Comparison of ENCODE assay signal across 8 mouse cellular contexts in the genomic region with DNA sequence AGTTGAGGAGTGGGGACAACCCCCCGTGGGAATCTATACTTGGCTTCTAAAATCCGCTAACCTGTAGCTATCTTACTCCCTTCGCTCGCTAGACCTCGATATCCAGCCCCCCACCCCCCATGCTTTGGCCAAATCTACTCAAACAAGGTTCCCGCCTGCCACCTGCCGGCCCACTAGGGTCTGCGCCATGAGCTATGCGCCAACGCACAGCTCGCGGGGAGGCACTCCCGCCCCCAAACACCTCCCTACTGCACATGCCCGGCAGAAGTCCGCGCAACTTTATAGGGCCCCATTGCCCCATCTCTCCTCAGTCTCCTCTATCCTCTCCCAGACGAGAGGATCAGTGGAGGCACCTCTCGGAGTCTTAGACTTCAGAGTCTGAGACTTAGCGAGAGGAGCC. TPM values are rescaled to one million over a fixed set of nuclear protein-coding genes. Genes with fewer than 3 reads are reported as not detected.
DNase-seq lines count a peak whose midpoint lies in the region; ATAC-seq lines count a peak whose summit lies in the region.

A gene (plus strand): TSS at position 310 of the 400 bp plus-strand sequence.

- H3K27ac ChIP-seq in brown adipose tissue, adult 24 weeks (replicated peaks; ENCODE audit: low read depth, low read length): no peak within 1 kb of the TSS
- H3K27ac ChIP-seq in hindbrain, embryonic 16.5 days (ENCODE audit: low read depth, low read length): no peak within 1 kb of the TSS
- H3K27ac ChIP-seq in limb, embryonic 12.5 days: no peak within 1 kb of the TSS
- no peak within 1 kb of the TSS for H3K27ac ChIP-seq in midbrain, embryonic 11.5 days (ENCODE audit: low read depth, low read length)

- H3K9me3 ChIP-seq in hindbrain, embryonic 16.5 days (ENCODE audit: control insufficient read depth, low read length): peaks cover 22% of the 10 kb centered on the region
- peaks cover 33% of the 10 kb centered on the region for H3K9me3 ChIP-seq in limb, embryonic 12.5 days
- H3K9me3 ChIP-seq in midbrain, embryonic 11.5 days (ENCODE audit: control insufficient read depth, low read length): peaks cover 19% of the 10 kb centered on the region; the same call in 1 of the 2 replicates

- peaks cover 35% of the 10 kb centered on the region for H3K36me3 ChIP-seq in hindbrain, embryonic 16.5 days (ENCODE audit: control insufficient read depth, insufficient read depth, low read length)
- H3K36me3 ChIP-seq in limb, embryonic 12.5 days: peaks cover 93% of the 10 kb centered on the region
- H3K36me3 ChIP-seq in midbrain, embryonic 11.5 days (ENCODE audit: control insufficient read depth, insufficient read depth, low read length): peaks cover 46% of the 10 kb centered on the region

- no peak within 1 kb of the TSS for H3K9ac ChIP-seq in hindbrain, embryonic 16.5 days (ENCODE audit: low read depth, low read length)
- H3K9ac ChIP-seq in limb, embryonic 12.5 days (replicated peaks): 0 out of 2 replicates have a peak within 1 kb of the TSS, but pooled peaks have one; percentile 5
- no peak within 1 kb of the TSS for H3K9ac ChIP-seq in midbrain, embryonic 11.5 days (ENCODE audit: low read length)

- H3K4me1 ChIP-seq in brown adipose tissue, adult 24 weeks (ENCODE audit: control insufficient read depth, insufficient read depth, insufficient read length, low read length): no peaks in the 10 kb centered on the region
- H3K4me1 ChIP-seq in hindbrain, embryonic 16.5 days (ENCODE audit: control insufficient read depth, insufficient read depth, low read depth, low read length): peaks cover 11% of the 10 kb centered on the region
- peaks cover 4% of the 10 kb centered on the region; the same call in 1 of the 2 replicates for H3K4me1 ChIP-seq in limb, embryonic 12.5 days (replicated peaks)
- H3K4me1 ChIP-seq in midbrain, embryonic 11.5 days (ENCODE audit: control insufficient read depth, insufficient read depth, low read length): peaks cover 2% of the 10 kb centered on the region; the same call in 1 of the 2 replicates

- ATAC-seq in hindbrain, embryonic 16.5 days: peak; percentile 66
- peak; percentile 42; the same call in 1 of the 2 replicates for ATAC-seq in limb, embryonic 12.5 days (ENCODE audit: insufficient number of reproducible peaks, insufficient read depth, low FRiP score, low TSS enrichment, low read depth)
- peak; percentile 66 for ATAC-seq in midbrain, embryonic 11.5 days (ENCODE audit: low FRiP score)

- 47% methylated on average over 19 of the region's 19 CpGs for WGBS in hindbrain, embryonic 16.5 days
- 51% methylated on average over 19 of the region's 19 CpGs for WGBS in limb, embryonic 12.5 days
- WGBS in midbrain, embryonic 11.5 days: 40% methylated on average over 19 of the region's 19 CpGs

- H3K27me3 ChIP-seq in hindbrain, embryonic 16.5 days (replicated peaks; ENCODE audit: control insufficient read depth, insufficient read depth, low read length): peaks cover 29% of the 10 kb centered on the region
- peaks cover 68% of the 10 kb centered on the region for H3K27me3 ChIP-seq in limb, embryonic 12.5 days
- peaks cover 38% of the 10 kb centered on the region for H3K27me3 ChIP-seq in midbrain, embryonic 11.5 days (ENCODE audit: control insufficient read depth, insufficient read depth, low read length)

- H3K4me2 ChIP-seq in hindbrain, embryonic 16.5 days (ENCODE audit: low read length): peak within 1 kb of the TSS; percentile 54
- H3K4me2 ChIP-seq in limb, embryonic 12.5 days: peak within 1 kb of the TSS; percentile 58
- H3K4me2 ChIP-seq in midbrain, embryonic 11.5 days: peak within 1 kb of the TSS; percentile 47

- peak in 1 of 2 experiments; percentile 50 for DNase-seq in frontal cortex, adult 2 months (ENCODE audit: extremely low spot score in 1 of 2, low spot score in 1 of 2)
- no peak for DNase-seq in frontal cortex, postnatal 36 days (ENCODE audit: low spot score in 2 of 2)
- DNase-seq in gastrocnemius, postnatal 10 days: peak; percentile 61
- DNase-seq in midbrain, embryonic 11.5 days (ENCODE audit: low spot score, missing footprints): peak; percentile 94
- peak; percentile 46 for DNase-seq in thymus, postnatal 14 days

- H3K4me3 ChIP-seq in brown adipose tissue, adult 24 weeks (ENCODE audit: insufficient read depth, low read depth, low read length): peak within 1 kb of the TSS; percentile 24
- peak within 1 kb of the TSS; percentile 32 for H3K4me3 ChIP-seq in hindbrain, embryonic 16.5 days (ENCODE audit: low read length)
- H3K4me3 ChIP-seq in limb, embryonic 12.5 days (replicated peaks): peak within 1 kb of the TSS; percentile 40
- peak within 1 kb of the TSS; percentile 25 for H3K4me3 ChIP-seq in midbrain, embryonic 11.5 days (ENCODE audit: low read depth, low read length)

RNA-seq across cellular contexts. Expression of the gene that starts here (rescaled TPM):
- 2,156 and 2,275 TPM in 2 replicates for polyA plus RNA-seq in frontal cortex, adult 2 months (2012; rRNA removed)
- 2,899 and 4,504 TPM in 2 replicates for polyA plus RNA-seq in brown adipose tissue, adult 24 weeks (2012; ENCODE audit: insufficient read depth, insufficient read length, missing spikeins)
- total RNA-seq in gastrocnemius, postnatal 10 days (2021): 1,000 to 10,000 TPM; 2,149 to 2,299 TPM
- 1,030 and 1,626 TPM in 2 replicates for polyA plus RNA-seq in hindbrain, embryonic 16.5 days (2015; fragmentation: Nextera tagmentation; extraction: Ambion mirVana)
- 1,822 and 1,905 TPM in 2 replicates for polyA plus RNA-seq in limb, embryonic 12.5 days (2016; fragmentation: Nextera tagmentation; extraction: Ambion mirVana)
- polyA plus RNA-seq in midbrain, embryonic 11.5 days (2014; fragmentation: Nextera tagmentation; extraction: Ambion mirVana): 1,087 and 1,162 TPM in 2 replicates

Comparison
In these comparisons a context has a peak if more than half of its experiments do, and no peak if none do; other contexts are left out.
1. DNase-seq: peak in gastrocnemius, postnatal 10 days (single experiment), midbrain, embryonic 11.5 days (single experiment) and thymus, postnatal 14 days (single experiment); none in frontal cortex, postnatal 36 days (0 of 2).
2. Peak in every context shown above with its lines, with median percentiles within 50 percentile points of each other: H3K4me3 ChIP-seq, ATAC-seq and H3K4me2 ChIP-seq.